Mouse (Mus musculus) midbrain, embryonic 12.5 days (tissue): ENCODE measurements at regions not wholly inside any gene's neighbourhood (a gene's known extent, or its start where the extent isn't known, plus 50 kb on each side); places are given as distances from the start of the nearest gene placed in this dataset.

Source experiments
- ATAC-seq: fragments of 200-750 bp; cut with Nextera tagmentation; 2 replicates; pipeline ENCODE4 v1.8.0; 2017; ENCODE audit warnings: low read depth, moderate TSS enrichment, moderate library complexity; ENCODE audit not compliant: low FRiP score
- H3K27ac ChIP-seq: fragments of 300-500 bp; sonication (generic); replicated peaks from 2 replicates; pipeline ENCODE4 v1.5.1; 2016; ENCODE audit warnings: mild to moderate bottlenecking
- H3K27me3 ChIP-seq: fragments of 300-500 bp; sonication (generic); 2 replicates; pipeline ENCODE4 v1.6.1; 2016; ENCODE audit warnings: mild to moderate bottlenecking
- H3K36me3 ChIP-seq: fragments of 300-500 bp; sonication (generic); 2 replicates; pipeline ENCODE4 v1.6.1; 2016
- H3K4me1 ChIP-seq: fragments of 300-500 bp; sonication (generic); 2 replicates; pipeline ENCODE4 v1.6.1; 2016
- H3K4me2 ChIP-seq: fragments of 300-500 bp; sonication (generic); replicated peaks from 2 replicates; pipeline ENCODE4 v1.6.1; 2016; ENCODE audit warnings: mild to moderate bottlenecking, moderate library complexity
- H3K4me3 ChIP-seq: fragments of 300-500 bp; sonication (generic); 2 replicates; pipeline ENCODE4 v1.5.1; 2016; ENCODE audit warnings: mild to moderate bottlenecking
- H3K9ac ChIP-seq: fragments of 300-500 bp; sonication (generic); replicated peaks from 2 replicates; pipeline ENCODE4 v1.6.1; 2016; ENCODE audit warnings: mild to moderate bottlenecking, moderate library complexity
- H3K9me3 ChIP-seq: fragments of 300-500 bp; sonication (generic); 2 replicates; pipeline ENCODE4 v1.6.1; 2016; ENCODE audit warnings: mild to moderate bottlenecking
- WGBS: fragments of 180-500 bp; shearing (Covaris S2); methylation state at CpG from one replicate; pipeline ENCODE4 v1.1.7; 2016; 5-methylcytosine and 5-hydroxymethylcytosine counted together

GRCm38 (mm10) chr9:61816589-61817179, 97.7 kb downstream of the Rplp1 start:
- 81% methylated on average over 11 of the region's 11 CpGs for WGBS
- Histone ChIP-seq H3K9ac (no peak overlapping the region), H3K4me3 (no peak overlapping the region), H3K27ac (no peak overlapping the region), H3K4me2 (no peak overlapping the region), H3K36me3 (no peaks in the 10 kb centered on the region), H3K4me1 (peaks cover 4% of the 10 kb centered on the region; the same call in 1 of the 2 replicates), H3K9me3 (0 out of 2 replicates have a peak, but pooled peaks cover 4% of the 10 kb centered on the region), H3K27me3 (peaks cover 17% of the 10 kb centered on the region)
- ATAC-seq: no peak

DNA sequence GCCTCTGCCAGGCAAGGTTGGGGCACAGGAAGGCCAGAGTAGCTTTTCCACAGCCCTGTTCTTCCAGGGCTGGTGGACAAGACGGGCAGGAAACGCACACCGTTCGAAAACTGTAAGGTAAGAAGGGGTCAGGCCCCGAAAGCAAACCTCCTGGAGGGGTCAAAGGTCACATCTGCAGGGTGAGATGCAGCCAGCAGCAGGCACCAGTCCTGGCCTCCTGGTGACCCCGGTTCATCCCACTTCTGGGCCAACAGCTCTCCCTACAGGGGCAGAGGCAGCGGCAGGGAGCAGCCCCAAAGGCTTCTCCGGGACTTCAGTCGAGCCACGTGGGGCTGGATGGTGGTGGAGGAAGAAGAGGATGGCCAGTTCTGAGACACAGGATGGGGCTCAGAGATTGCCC, 98.3 kb downstream of the Rplp1 start:
- no peaks in the 10 kb centered on the region for H3K9me3 ChIP-seq
- no peak overlapping the region for H3K27ac ChIP-seq
- ATAC-seq: no peak
- H3K4me2 ChIP-seq: no peak overlapping the region
- no peak overlapping the region for H3K9ac ChIP-seq
- peaks cover 4% of the 10 kb centered on the region; the same call in 1 of the 2 replicates for H3K4me1 ChIP-seq
- WGBS: 53% methylated on average over 10 of the region's 10 CpGs
- peaks cover 17% of the 10 kb centered on the region for H3K27me3 ChIP-seq
- H3K4me3 ChIP-seq: no peak overlapping the region
- no peaks in the 10 kb centered on the region for H3K36me3 ChIP-seq

DNA sequence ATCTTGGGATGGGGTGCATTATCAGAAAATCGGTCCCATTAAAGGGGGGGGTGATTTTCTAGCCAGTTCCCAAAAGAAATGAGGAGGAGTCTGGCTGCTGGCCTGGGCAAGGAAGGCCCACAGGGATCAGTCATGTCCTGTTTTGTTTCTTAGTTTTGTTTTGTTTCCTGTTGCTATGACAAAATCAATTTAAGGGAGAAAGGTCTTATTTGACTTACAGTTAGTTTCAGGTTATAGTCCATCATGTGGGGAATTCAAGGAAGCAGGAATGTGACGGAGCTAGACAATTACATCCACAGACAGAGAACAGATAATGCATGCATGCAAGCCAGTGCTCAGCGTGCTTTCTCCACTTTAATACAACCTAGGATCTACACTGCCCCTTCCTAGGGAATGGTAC, 101.1 kb downstream of the Rplp1 start:
- WGBS: 84% methylated on average over 3 of the region's 3 CpGs
- ATAC-seq: no peak

DNA sequence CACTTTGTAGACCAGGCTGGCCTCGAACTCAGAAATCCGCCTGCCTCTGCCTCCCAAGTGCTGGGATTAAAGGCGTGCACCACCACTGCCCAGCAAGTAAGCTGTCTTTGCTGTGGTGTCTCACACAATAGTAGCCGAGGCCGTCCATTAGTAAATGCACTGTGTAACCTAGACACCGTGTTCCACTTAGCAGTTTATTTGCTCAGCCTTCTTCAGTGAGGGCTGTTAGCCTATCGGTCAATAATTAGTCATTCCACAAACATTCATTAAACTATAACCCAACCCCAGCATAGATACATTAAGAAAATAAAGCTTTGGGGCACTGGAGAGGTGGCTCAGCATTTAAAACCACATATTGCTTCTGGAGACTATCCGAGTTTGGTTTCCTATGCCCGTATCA, 102.0 kb downstream of the Rplp1 start:
- WGBS: 87% methylated on average over 9 of the region's 9 CpGs
- H3K9me3 ChIP-seq: no peaks in the 10 kb centered on the region
- H3K27me3 ChIP-seq: peaks cover 11% of the 10 kb centered on the region; the same call in 1 of the 2 replicates
- H3K27ac ChIP-seq: no peak overlapping the region
- no peak overlapping the region for H3K4me2 ChIP-seq
- ATAC-seq: no peak
- no peak overlapping the region for H3K9ac ChIP-seq
- H3K4me1 ChIP-seq: peaks cover 4% of the 10 kb centered on the region
- no peaks in the 10 kb centered on the region for H3K36me3 ChIP-seq
- H3K4me3 ChIP-seq: no peak overlapping the region

More for the DNA sequence above, 101.1 kb downstream of the Rplp1 start:
- H3K9me3 ChIP-seq: no peaks in the 10 kb centered on the region
- no peak overlapping the region for H3K27ac ChIP-seq
- H3K4me2 ChIP-seq: no peak overlapping the region
- no peak overlapping the region for H3K4me3 ChIP-seq
- H3K4me1 ChIP-seq: peaks cover 4% of the 10 kb centered on the region
- no peaks in the 10 kb centered on the region for H3K36me3 ChIP-seq
- H3K9ac ChIP-seq: no peak overlapping the region
- peaks cover 11% of the 10 kb centered on the region; the same call in 1 of the 2 replicates for H3K27me3 ChIP-seq

GRCm38 (mm10) chr9:61810456-61810855, 103.9 kb downstream of the Rplp1 start:
- H3K4me2 ChIP-seq: no peak overlapping the region
- H3K27ac ChIP-seq: no peak overlapping the region
- no peaks in the 10 kb centered on the region for H3K36me3 ChIP-seq
- H3K4me3 ChIP-seq: no peak overlapping the region
- H3K9me3 ChIP-seq: no peaks in the 10 kb centered on the region
- H3K27me3 ChIP-seq: peaks cover 7% of the 10 kb centered on the region; the same call in 1 of the 2 replicates
- H3K9ac ChIP-seq: no peak overlapping the region
- no peak for ATAC-seq
- WGBS: 92% methylated on average over 4 of the region's 4 CpGs
- H3K4me1 ChIP-seq: no peaks in the 10 kb centered on the region; the same call in 1 of the 2 replicates

- Histone ChIP-seq H3K36me3 (no peaks in the 10 kb centered on the region), H3K4me3 (no peak overlapping the region), H3K4me2 (no peak overlapping the region), H3K9me3 (no peaks in the 10 kb centered on the region), H3K9ac (no peak overlapping the region), H3K27ac (no peak overlapping the region), H3K4me1 (peaks cover 8% of the 10 kb centered on the region), H3K27me3 (peaks cover 3% of the 10 kb centered on the region; the same call in 1 of the 2 replicates)
- ATAC-seq: no peak; the same call in 1 of the 2 replicates
- WGBS: 64% methylated on average over 12 of the region's 12 CpGs
Observed at GRCm38 (mm10) chr9:61808351-61809225, 105.8 kb downstream of the Rplp1 start.

- H3K9me3 ChIP-seq: no peaks in the 10 kb centered on the region
- no peak overlapping the region for H3K27ac ChIP-seq
- H3K4me2 ChIP-seq: no peak overlapping the region
- H3K4me3 ChIP-seq: no peak overlapping the region
- peaks cover 14% of the 10 kb centered on the region for H3K4me1 ChIP-seq
- peaks cover 8% of the 10 kb centered on the region; the same call in 1 of the 2 replicates for H3K27me3 ChIP-seq
- no peaks in the 10 kb centered on the region for H3K36me3 ChIP-seq
- WGBS: 89% methylated on average over 2 of the region's 2 CpGs
- no peak for ATAC-seq
- H3K9ac ChIP-seq: no peak overlapping the region
Observed at GRCm38 (mm10) chr9:61805971-61806370, 108.4 kb downstream of the Rplp1 start.

GRCm38 (mm10) chr9:61803555-61803954, 110.8 kb downstream of the Rplp1 start:
- Histone ChIP-seq H3K27ac (0 out of 2 replicates have a peak overlapping the region, but pooled peaks have one; percentile 35), H3K36me3 (no peaks in the 10 kb centered on the region), H3K27me3 (peaks cover 8% of the 10 kb centered on the region; the same call in 1 of the 2 replicates), H3K9ac (no peak overlapping the region), H3K4me3 (no peak overlapping the region), H3K4me1 (peaks cover 14% of the 10 kb centered on the region), H3K9me3 (no peaks in the 10 kb centered on the region), H3K4me2 (no peak overlapping the region)
- ATAC-seq: no peak
- 55% methylated on average over 3 of the region's 3 CpGs for WGBS

DNA sequence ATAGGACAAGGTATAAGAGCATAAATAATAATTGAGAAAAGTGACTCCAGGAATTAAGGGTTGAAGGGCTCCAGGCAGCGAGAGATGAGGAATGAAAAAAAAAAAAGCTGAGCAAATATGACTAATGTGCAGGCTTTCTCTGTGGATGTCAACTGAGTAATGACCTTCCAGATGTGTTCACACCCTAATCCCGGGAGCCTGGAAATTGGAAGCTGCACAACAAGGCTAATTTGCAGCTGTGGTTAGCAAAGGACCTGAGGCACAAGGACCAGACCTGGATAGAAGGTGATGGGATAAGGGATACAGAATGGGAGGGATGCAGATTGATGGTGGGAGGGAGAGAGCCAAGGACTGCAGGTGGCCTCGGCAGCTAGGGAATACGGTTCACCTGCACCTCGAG, 111.6 kb downstream of the Rplp1 start:
- H3K9me3 ChIP-seq: no peaks in the 10 kb centered on the region
- no peaks in the 10 kb centered on the region for H3K36me3 ChIP-seq
- no peak overlapping the region for H3K4me2 ChIP-seq
- 74% methylated on average over 5 of the region's 5 CpGs for WGBS
- peaks cover 8% of the 10 kb centered on the region; the same call in 1 of the 2 replicates for H3K27me3 ChIP-seq
- no peak overlapping the region for H3K27ac ChIP-seq
- no peak for ATAC-seq
- peaks cover 14% of the 10 kb centered on the region for H3K4me1 ChIP-seq
- H3K4me3 ChIP-seq: no peak overlapping the region
- no peak overlapping the region for H3K9ac ChIP-seq

GRCm38 (mm10) chr9:61799535-61799934, 114.8 kb downstream of the Rplp1 start:
- Histone ChIP-seq H3K27me3 (peaks cover 4% of the 10 kb centered on the region; the same call in 1 of the 2 replicates), H3K4me1 (peaks cover 18% of the 10 kb centered on the region), H3K4me2 (no peak overlapping the region), H3K9ac (no peak overlapping the region), H3K9me3 (no peaks in the 10 kb centered on the region), H3K4me3 (no peak overlapping the region), H3K27ac (no peak overlapping the region), H3K36me3 (no peaks in the 10 kb centered on the region)
- no peak for ATAC-seq
- 62% methylated on average over 1 of the region's 1 CpGs for WGBS

DNA sequence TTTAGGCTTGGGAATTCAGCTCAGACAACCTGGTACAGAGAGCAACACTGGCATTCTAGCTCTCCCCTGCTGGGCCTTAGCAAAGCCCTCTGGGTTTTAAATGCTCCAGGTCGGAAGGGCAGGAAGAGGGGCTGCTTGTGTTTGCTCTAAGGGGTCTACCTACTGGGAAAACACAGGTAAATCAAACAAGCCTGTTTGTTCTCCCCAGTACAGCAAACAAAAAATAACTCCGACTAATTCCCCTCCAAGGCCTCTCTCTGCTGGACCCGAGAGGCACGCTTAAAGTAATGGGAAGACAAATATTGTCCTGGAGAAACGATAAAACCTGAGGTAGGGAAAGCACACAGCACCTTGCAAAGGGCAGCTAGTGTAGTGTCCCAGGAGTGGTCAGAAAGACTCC, 118.4 kb downstream of the Rplp1 start:
- Histone ChIP-seq H3K9ac (no peak overlapping the region), H3K4me1 (peaks cover 3% of the 10 kb centered on the region; the same call in 1 of the 2 replicates), H3K4me2 (no peak overlapping the region), H3K9me3 (no peaks in the 10 kb centered on the region), H3K27me3 (no peaks in the 10 kb centered on the region), H3K27ac (no peak overlapping the region), H3K36me3 (no peaks in the 10 kb centered on the region), H3K4me3 (no peak overlapping the region)
- 65% methylated on average over 5 of the region's 5 CpGs for WGBS
- no peak for ATAC-seq

DNA sequence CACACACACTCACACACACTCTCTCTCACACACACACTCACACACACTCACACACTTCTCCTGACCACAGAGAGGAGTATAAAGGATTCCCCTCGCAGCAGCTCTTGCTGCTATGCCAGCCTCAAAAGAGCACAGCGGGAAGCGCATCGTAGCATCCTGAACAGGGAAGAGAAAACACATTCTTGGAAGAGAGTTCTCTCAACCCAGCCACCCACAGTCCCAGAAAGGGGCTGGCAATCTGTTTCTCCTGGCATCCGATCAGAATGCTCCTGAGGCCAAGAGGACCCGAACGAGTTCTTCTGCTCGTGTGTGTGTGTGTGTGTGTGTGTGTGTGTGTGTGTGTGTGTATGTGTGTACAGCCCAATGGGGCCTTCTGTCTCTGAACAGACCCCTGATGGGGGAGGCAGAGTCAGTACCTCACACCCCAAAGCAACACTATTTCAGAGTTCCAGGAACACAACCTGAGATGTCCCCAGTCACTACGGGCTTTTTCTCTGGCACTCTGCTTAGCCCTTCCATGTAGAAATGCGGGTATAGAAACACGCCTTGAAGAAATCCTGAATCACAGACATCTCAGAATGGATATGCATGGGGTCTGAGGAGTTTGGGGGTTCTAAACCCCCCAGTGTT, 122.8 kb downstream of the Rplp1 start:
- Histone ChIP-seq H3K27me3 (no peaks in the 10 kb centered on the region), H3K4me2 (no peak overlapping the region), H3K9me3 (no peaks in the 10 kb centered on the region), H3K4me3 (no peak overlapping the region), H3K9ac (no peak overlapping the region), H3K4me1 (peaks cover 3% of the 10 kb centered on the region; the same call in 1 of the 2 replicates), H3K27ac (no peak overlapping the region), H3K36me3 (no peaks in the 10 kb centered on the region)
- WGBS: 79% methylated on average over 11 of the region's 11 CpGs
- ATAC-seq: no peak
